Mouse (Mus musculus) heart, embryonic 12.5 days (tissue): ENCODE measurements around the gene Pard6b. TPM values are rescaled to one million over a fixed set of nuclear protein-coding genes. Genes with fewer than 3 reads are reported as not detected.
A peak's percentile ranks its signal among the peaks of the same experiment; 100 is the strongest.

Experiments used
- ATAC-seq: fragments of 200-750 bp; cut with Nextera tagmentation; 2 replicates; pipeline ENCODE4 v1.8.0; 2017; ENCODE audit warnings: moderate TSS enrichment, moderate library complexity; ENCODE audit not compliant: insufficient number of reproducible peaks, low FRiP score
- H3K27ac ChIP-seq: fragments of 300-500 bp; sonication (generic); 2 replicates; pipeline ENCODE4 v1.5.1; 2016; ENCODE audit warnings: mild to moderate bottlenecking, moderate library complexity; ENCODE audit not compliant: poor library complexity, severe bottlenecking
- H3K27me3 ChIP-seq: fragments of 300-500 bp; sonication (generic); replicated peaks from 2 replicates; pipeline ENCODE4 v1.6.1; 2016; ENCODE audit warnings: mild to moderate bottlenecking, moderate library complexity
- H3K36me3 ChIP-seq: fragments of 300-500 bp; sonication (generic); 2 replicates; pipeline ENCODE4 v1.6.1; 2016; ENCODE audit warnings: mild to moderate bottlenecking, moderate library complexity
- H3K4me1 ChIP-seq: fragments of 300-500 bp; sonication (generic); replicated peaks from 2 replicates; pipeline ENCODE4 v1.6.1; 2016; ENCODE audit warnings: mild to moderate bottlenecking
- H3K4me2 ChIP-seq: fragments of 300-500 bp; sonication (generic); 2 replicates; pipeline ENCODE4 v1.6.1; 2016; ENCODE audit warnings: mild to moderate bottlenecking, moderate library complexity
- H3K4me3 ChIP-seq: fragments of 300-500 bp; sonication (generic); 2 replicates; pipeline ENCODE4 v1.5.1; 2016; ENCODE audit warnings: mild to moderate bottlenecking
- H3K9ac ChIP-seq: fragments of 300-500 bp; sonication (generic); 2 replicates; pipeline ENCODE4 v1.6.1; 2016; ENCODE audit warnings: mild to moderate bottlenecking, moderate library complexity
- H3K9me3 ChIP-seq: fragments of 300-500 bp; sonication (generic); replicated peaks from 2 replicates; pipeline ENCODE4 v1.6.1; 2016; ENCODE audit warnings: mild to moderate bottlenecking, moderate library complexity
- WGBS: fragments of 180-500 bp; shearing (Covaris S2); methylation state at CpG from one replicate; pipeline ENCODE4 v1.1.7; 2016; 5-methylcytosine and 5-hydroxymethylcytosine counted together
- polyA plus RNA-seq: library from polyadenylated mRNA; unstranded; fragments of >200 nt; fragmentation: Nextera tagmentation; extraction: Ambion mirVana; gene quantifications from 2 replicates; pipeline ENCODE4 v1.2.1, GENCODE M21; 2016

Gene Pard6b
- polyA plus RNA-seq, 1 experiment from 2014 or later = 13.2 TPM

DNA sequence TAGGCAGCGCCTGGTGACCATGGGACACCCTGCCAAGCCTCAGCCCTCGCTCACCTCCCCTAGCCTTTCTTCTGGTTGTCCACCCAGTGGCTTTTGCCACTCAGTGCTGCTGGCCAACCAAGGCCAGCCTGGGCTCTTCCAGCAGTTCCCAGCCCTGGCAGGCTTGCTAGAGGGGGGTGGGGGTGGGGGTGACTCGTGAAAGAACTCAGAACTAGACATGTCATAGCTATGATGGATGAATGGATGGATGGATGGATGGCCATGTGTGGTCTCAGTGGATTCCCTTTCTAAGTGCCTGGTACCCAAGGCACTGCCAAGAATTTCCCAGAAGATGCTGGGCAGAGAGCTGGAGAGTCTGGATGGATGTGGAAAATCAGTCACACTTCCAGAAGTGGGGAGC lies 35.0 kb downstream of the Pard6b start:
- no peaks in the 10 kb centered on the region for H3K9me3 ChIP-seq
- 84% methylated on average over 3 of the region's 3 CpGs for WGBS
- H3K4me1 ChIP-seq = peaks cover 26% of the 10 kb centered on the region
- no peaks in the 10 kb centered on the region for H3K36me3 ChIP-seq
- H3K27ac ChIP-seq = no peak overlapping the region
- H3K27me3 ChIP-seq = peaks cover 4% of the 10 kb centered on the region; the same call in 1 of the 2 replicates
- ATAC-seq = no peak
- H3K4me2 ChIP-seq = no peak overlapping the region
- H3K4me3 ChIP-seq = no peak overlapping the region
- 0 out of 2 replicates have a peak overlapping the region, but pooled peaks have one; percentile 44 for H3K9ac ChIP-seq

DNA sequence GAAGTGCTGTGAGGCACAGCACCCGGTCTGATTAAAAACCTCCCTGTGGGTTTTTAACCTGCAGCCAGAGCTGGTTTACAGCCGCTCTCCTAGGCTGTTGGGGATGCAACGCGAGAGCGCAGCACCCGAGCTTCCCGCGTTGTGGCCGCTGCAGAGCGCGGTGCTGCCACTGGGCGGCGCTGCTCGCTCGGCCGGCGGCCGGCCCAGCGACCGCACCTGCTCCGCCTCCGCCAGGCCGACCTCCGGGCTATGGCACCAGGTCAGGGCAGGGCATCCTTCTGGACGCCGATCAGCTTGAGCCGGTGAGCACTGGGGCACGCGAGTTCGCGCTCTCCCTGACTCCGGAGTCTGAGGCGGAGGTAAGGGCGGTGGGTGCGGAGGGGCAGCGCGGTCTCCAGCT lies 36.3 kb downstream of the Pard6b start:
- Histone ChIP-seq H3K9me3 (no peaks in the 10 kb centered on the region), H3K4me2 (peak overlapping the region; percentile 89), H3K27ac (no peak overlapping the region), H3K4me1 (peaks cover 26% of the 10 kb centered on the region), H3K9ac (peak overlapping the region; percentile 73), H3K27me3 (peaks cover 4% of the 10 kb centered on the region; the same call in 1 of the 2 replicates), H3K36me3 (no peaks in the 10 kb centered on the region), H3K4me3 (peak overlapping the region; percentile 50)
- ATAC-seq = peak; percentile 53; the same call in 1 of the 2 replicates
- under 1% methylated on average over 37 of the region's 37 CpGs for WGBS

DNA sequence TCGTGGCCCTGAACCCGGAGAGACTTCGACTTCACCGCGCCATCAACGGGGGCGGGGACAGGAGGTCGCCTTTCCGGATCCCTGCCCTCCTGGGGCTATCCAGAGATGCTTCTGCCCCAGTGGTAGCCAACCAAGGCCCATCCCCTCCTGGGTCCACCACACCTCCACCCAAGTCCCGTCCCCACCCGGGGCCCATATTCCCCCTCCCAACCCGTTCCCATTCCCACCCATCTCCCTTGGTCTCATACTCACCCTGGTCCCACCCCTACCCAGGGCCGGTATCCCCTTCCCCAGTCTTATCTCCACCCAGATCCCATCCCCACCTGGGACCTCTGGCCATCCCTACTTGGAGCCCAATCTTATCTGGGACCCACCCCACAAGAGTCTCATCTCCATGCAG lies 36.7 kb downstream of the Pard6b start:
- Histone ChIP-seq H3K9ac (peak overlapping the region; percentile 73), H3K36me3 (no peaks in the 10 kb centered on the region), H3K4me1 (peaks cover 26% of the 10 kb centered on the region), H3K27ac (no peak overlapping the region), H3K4me2 (peak overlapping the region; percentile 89), H3K9me3 (no peaks in the 10 kb centered on the region), H3K27me3 (peaks cover 4% of the 10 kb centered on the region; the same call in 1 of the 2 replicates), H3K4me3 (peak overlapping the region; percentile 50)
- WGBS = 7% methylated on average over 13 of the region's 13 CpGs
- ATAC-seq = peak; percentile 22; the same call in 1 of the 2 replicates

DNA sequence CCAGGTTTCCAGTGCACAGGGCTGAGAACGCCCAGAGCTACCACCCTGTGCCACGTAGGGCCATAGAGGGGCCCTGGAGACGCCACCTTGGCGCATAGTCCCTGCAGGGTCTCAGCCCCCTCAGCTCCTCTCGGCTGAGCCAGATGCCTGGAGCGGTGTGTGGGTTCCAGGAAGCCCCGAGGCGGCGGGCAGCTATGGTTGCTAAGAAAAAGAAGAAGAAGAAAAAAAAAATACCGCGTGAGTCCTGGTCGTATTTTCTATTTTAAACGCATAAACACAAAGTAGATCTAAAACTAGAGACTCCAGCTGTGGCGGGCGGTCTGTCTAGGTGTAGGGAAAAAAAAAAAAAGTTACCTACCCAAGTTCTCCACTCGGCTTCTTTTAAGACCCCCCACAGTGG lies 37.2 kb downstream of the Pard6b start:
- H3K4me2 ChIP-seq = peak overlapping the region; percentile 89
- H3K4me1 ChIP-seq = peaks cover 26% of the 10 kb centered on the region
- H3K27ac ChIP-seq = no peak overlapping the region
- H3K4me3 ChIP-seq = peak overlapping the region; percentile 50; the same call in 1 of the 2 replicates
- no peaks in the 10 kb centered on the region for H3K36me3 ChIP-seq
- no peaks in the 10 kb centered on the region for H3K9me3 ChIP-seq
- no peak overlapping the region for H3K9ac ChIP-seq
- 48% methylated on average over 16 of the region's 16 CpGs for WGBS
- H3K27me3 ChIP-seq = peaks cover 4% of the 10 kb centered on the region; the same call in 1 of the 2 replicates
- no peak for ATAC-seq

DNA sequence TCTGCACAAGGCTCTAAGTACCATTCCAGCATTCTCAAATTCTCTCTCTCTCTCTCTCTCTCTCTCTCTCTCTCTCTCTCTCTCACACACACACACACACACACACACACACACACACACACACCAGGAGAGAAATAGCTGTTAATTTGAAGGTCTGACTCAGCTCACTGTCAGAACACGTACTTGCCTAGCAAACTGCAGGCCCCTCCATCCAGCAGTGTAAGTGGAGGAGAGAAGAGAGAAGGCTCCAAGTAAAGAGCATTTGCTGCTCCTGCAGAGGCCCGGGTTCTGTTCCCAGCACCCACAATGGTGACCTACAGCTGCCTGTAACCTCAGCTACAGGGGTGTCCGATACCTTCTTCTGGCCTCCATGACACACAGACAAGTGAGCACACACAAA lies 37.7 kb downstream of the Pard6b start:
- peaks cover 4% of the 10 kb centered on the region; the same call in 1 of the 2 replicates for H3K27me3 ChIP-seq
- no peak overlapping the region for H3K9ac ChIP-seq
- H3K27ac ChIP-seq = no peak overlapping the region
- no peaks in the 10 kb centered on the region for H3K36me3 ChIP-seq
- no peak overlapping the region for H3K4me2 ChIP-seq
- ATAC-seq = no peak
- H3K4me3 ChIP-seq = no peak overlapping the region
- H3K9me3 ChIP-seq = no peaks in the 10 kb centered on the region
- 86% methylated on average over 3 of the region's 3 CpGs for WGBS
- H3K4me1 ChIP-seq = peaks cover 27% of the 10 kb centered on the region

DNA sequence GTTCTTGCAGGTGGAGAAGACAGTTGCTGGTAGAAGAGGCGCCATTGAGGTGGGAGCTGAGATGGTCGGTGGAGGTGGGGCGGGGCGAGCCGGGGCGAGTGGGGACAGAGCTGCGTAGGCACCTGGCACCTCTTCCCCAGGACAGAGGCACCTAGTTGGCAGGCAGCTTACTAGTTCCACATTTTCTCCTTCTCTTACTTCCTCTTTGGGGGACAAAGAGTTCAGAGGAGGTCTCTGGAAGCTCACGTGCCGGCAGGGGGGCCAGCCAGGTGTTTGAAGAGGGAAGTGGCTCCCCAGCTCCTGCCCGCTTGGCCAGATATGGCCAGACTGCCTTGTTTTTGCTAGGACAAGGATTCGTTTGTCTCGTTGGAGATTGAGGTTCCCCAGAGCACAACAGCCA lies 38.3 kb downstream of the Pard6b start:
- Histone ChIP-seq H3K27ac (no peak overlapping the region), H3K9me3 (no peaks in the 10 kb centered on the region), H3K4me2 (no peak overlapping the region), H3K36me3 (no peaks in the 10 kb centered on the region), H3K4me3 (no peak overlapping the region), H3K9ac (no peak overlapping the region), H3K4me1 (peaks cover 34% of the 10 kb centered on the region), H3K27me3 (peaks cover 4% of the 10 kb centered on the region; the same call in 1 of the 2 replicates)
- 61% methylated on average over 12 of the region's 12 CpGs for WGBS
- ATAC-seq = no peak

DNA sequence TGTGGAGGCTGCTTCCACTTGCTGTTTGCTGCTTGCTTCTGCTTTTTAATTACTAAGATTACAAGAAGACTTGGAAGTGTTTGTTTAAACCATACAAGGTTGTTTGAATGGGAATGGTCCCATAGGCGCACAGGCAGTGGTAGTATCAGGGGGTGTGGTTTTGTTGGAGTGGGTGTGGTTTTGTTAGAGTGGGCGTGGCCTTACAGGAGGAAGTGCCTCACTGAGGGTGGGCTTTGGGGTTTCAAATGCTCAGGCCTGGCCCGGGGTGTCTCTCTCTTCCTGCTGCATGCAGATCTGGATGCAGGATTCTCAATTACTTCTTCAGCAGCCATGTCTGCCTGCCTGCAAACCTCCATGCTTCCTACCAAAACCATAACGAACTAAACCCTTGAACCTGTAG lies 40.1 kb downstream of the Pard6b start:
- 85% methylated on average over 4 of the region's 4 CpGs for WGBS
- Histone ChIP-seq H3K9me3 (no peaks in the 10 kb centered on the region), H3K4me1 (peaks cover 36% of the 10 kb centered on the region), H3K27me3 (peaks cover 4% of the 10 kb centered on the region; the same call in 1 of the 2 replicates), H3K9ac (no peak overlapping the region), H3K4me3 (no peak overlapping the region), H3K4me2 (no peak overlapping the region), H3K27ac (no peak overlapping the region), H3K36me3 (no peaks in the 10 kb centered on the region)
- ATAC-seq = no peak

DNA sequence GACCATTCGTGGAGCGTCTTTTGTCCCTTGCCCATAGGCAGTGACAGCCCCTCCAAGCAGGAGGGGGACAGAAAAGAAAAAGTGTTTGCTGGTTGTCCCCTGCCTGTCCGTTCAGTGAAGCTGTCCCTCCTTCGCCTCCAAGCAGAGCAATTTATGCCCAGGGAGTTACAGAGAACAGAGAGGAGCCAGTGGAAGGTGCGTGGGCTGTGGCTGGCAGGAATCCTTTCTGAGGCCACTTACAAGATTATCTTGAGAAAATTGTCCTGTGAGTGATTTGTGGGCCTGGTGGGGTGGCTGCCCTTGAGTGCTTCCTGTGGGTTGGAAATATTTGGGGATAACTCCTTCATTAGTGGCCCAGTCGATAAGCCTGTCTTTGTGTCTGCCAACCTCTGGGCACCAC lies 42.8 kb downstream of the Pard6b start:
- Histone ChIP-seq H3K27ac (peak overlapping the region; percentile 75; the same call in 1 of the 2 replicates), H3K4me1 (peaks cover 36% of the 10 kb centered on the region), H3K4me2 (no peak overlapping the region), H3K27me3 (peaks cover 4% of the 10 kb centered on the region; the same call in 1 of the 2 replicates), H3K9ac (no peak overlapping the region), H3K36me3 (no peaks in the 10 kb centered on the region), H3K4me3 (no peak overlapping the region), H3K9me3 (no peaks in the 10 kb centered on the region)
- 77% methylated on average over 6 of the region's 6 CpGs for WGBS
- no peak for ATAC-seq

DNA sequence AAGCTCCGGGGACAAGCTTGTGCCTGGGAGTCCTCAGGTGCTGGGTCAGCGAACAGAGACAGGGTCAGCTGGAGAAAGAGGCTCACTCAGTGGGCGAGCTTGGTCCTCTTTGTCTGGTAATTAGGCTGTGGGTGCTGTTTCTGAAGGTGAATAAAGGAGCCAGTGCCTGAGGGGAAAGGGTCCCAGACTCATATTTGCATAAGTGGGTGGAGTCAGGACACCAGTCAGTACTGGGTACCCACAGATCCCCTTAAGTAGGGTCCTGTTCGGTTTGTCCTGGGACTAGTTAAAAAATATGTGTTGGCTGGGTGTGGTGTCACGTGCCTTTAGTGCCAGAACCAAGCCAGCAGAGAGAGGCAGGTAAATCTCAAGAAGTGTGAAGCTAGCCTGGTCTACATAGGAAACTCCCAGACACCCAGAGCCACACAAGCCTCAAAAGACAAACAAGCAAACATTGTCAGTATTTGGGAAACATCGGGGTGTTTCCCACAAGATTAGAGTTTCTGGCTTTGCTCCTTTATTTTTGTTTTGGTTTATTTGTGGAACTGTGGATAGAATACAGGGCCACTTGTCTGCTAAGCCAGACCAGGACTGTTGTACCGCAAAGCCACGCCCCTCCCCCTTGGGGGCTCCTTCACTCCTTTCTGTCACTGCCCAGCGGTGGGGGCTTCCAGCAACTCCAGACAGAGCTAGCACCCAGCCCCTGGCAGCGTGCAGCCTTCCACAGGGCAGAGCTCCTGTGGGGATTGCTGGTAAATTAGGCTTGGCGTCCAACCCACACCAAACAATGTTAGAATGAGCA lies 44.7 kb downstream of the Pard6b start:
- no peak for ATAC-seq
- H3K9ac ChIP-seq = no peak overlapping the region
- H3K27ac ChIP-seq = peak overlapping the region; percentile 75
- H3K4me3 ChIP-seq = no peak overlapping the region
- peaks cover 48% of the 10 kb centered on the region for H3K4me1 ChIP-seq
- H3K27me3 ChIP-seq = no peaks in the 10 kb centered on the region
- H3K9me3 ChIP-seq = no peaks in the 10 kb centered on the region
- H3K36me3 ChIP-seq = no peaks in the 10 kb centered on the region
- 0 out of 2 replicates have a peak overlapping the region, but pooled peaks have one; percentile 17 for H3K4me2 ChIP-seq
- 31% methylated on average over 11 of the region's 11 CpGs for WGBS

DNA sequence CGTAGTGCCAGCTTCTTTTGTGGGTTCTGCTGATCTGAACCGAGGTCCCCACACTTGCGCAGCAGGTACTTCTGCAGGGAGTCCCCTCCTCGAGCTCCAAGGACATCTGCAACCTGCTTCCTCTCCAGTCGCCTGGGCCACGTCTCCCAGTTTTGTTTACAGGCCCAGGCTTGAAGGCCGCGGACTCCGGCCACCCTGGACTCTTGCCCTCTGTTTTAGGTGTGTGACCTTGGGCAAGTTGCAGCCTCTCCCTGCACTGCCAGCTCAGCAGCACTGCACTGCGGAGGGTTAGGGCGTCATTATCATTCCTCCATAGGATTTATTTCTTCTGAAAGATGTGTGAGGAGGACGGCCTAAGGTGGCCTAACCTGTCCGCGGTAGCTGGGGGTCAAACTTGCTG lies 47.0 kb downstream of the Pard6b start:
- no peaks in the 10 kb centered on the region for H3K27me3 ChIP-seq
- H3K27ac ChIP-seq = peak overlapping the region; percentile 45
- H3K9me3 ChIP-seq = no peaks in the 10 kb centered on the region
- no peak for ATAC-seq
- no peaks in the 10 kb centered on the region for H3K36me3 ChIP-seq
- no peak overlapping the region for H3K9ac ChIP-seq
- H3K4me2 ChIP-seq = no peak overlapping the region
- no peak overlapping the region for H3K4me3 ChIP-seq
- 85% methylated on average over 14 of the region's 14 CpGs for WGBS
- H3K4me1 ChIP-seq = peaks cover 51% of the 10 kb centered on the region

DNA sequence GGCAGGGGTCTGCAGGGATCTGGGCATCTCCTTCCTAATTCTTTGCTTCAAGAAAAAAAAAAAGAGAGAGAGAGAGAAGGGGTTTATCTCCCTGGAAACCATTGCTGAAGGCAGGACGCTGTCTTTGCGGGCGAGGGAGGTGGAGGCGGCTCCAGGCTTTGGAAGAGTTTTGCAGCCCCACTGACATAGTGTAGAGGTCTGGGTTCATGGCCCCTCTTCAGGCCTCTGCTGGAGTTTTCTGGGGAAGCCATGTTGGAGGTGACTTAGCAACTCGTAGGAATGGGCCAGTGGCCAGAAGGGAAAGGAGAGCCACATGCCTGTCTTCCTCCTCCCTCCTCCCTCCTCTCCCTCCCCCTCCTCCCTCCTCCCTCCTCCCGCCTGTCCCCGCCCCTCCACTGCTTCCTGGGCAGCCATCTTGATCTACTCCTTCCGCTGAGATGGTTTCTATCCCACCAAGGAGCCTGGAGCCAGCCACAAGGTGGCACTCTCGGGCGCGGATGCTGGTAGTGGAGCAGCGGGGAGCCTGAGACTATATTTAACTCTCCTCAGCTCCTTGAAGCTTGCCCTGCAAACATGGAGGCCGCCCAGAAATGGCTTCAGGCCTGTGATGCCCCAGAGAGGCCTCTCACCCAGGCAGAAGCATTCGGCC lies 47.5 kb downstream of the Pard6b start:
- Histone ChIP-seq H3K4me1 (peaks cover 51% of the 10 kb centered on the region), H3K4me2 (peak overlapping the region; percentile 21; the same call in 1 of the 2 replicates)

More for the DNA sequence above, 47.5 kb downstream of the Pard6b start:
- Histone ChIP-seq H3K4me3 (no peak overlapping the region), H3K36me3 (no peaks in the 10 kb centered on the region), H3K27me3 (no peaks in the 10 kb centered on the region), H3K9me3 (no peaks in the 10 kb centered on the region), H3K27ac (peak overlapping the region; percentile 56), H3K9ac (no peak overlapping the region)
- WGBS = 34% methylated on average over 12 of the region's 14 CpGs
- peak; percentile 72; the same call in 1 of the 2 replicates for ATAC-seq
